Mouse (Mus musculus) spleen, adult 2 months (tissue): ENCODE measurements around the gene Shprh. TPM values are rescaled to one million over a fixed set of nuclear protein-coding genes. Genes with fewer than 3 reads are reported as not detected.
"Not testable (repeated sequence)": the region's sequence is repeated elsewhere in the genome, so short reads cannot be mapped to it uniquely, and the experiment has no call there.

Experiments
- DNase-seq, 2 experiments: peaks; one replicate each; pipeline versions ENCODE4 v3.0.0 to v3.0.0-alpha.2; 2012 to 2021; ENCODE audit warnings: low spot score in 2 of 2, low read depth in 1 of 2
- H3K27ac ChIP-seq: fragments of 200-500 bp; 2 replicates; pipeline ENCODE4 v1.5.1; 2012; ENCODE audit warnings: low read length, inconsistent platforms; ENCODE audit not compliant: insufficient read depth
- H3K27me3 ChIP-seq: fragments of 200-500 bp; 2 replicates; pipeline ENCODE4 v1.6.1; 2012; ENCODE audit warnings: mild to moderate bottlenecking, moderate library complexity, low read length, inconsistent platforms; ENCODE audit not compliant: control insufficient read depth, insufficient read depth
- H3K36me3 ChIP-seq: fragments of 200-500 bp; 2 replicates; pipeline ENCODE4 v1.6.1; 2012; ENCODE audit warnings: mild to moderate bottlenecking, low read length, inconsistent platforms; ENCODE audit not compliant: control insufficient read depth, insufficient read depth
- H3K4me1 ChIP-seq: fragments of 200-500 bp; 2 replicates; pipeline ENCODE4 v1.6.1; 2011; ENCODE audit warnings: inconsistent platforms; ENCODE audit not compliant: control insufficient read depth, insufficient read depth, insufficient read length
- H3K4me3 ChIP-seq: fragments of 200-500 bp; 2 replicates; pipeline ENCODE4 v1.5.1; 2011; ENCODE audit warnings: mild to moderate bottlenecking, inconsistent platforms; ENCODE audit not compliant: insufficient read depth, insufficient read length; ENCODE audit errors: extremely low read depth
- CTCF ChIP-seq: fragments of 200-500 bp; IDR thresholded peaks from 2 replicates; pipeline ENCODE4 v1.5.1; 2011; ENCODE audit warnings: mild to moderate bottlenecking, inconsistent platforms; ENCODE audit not compliant: insufficient read depth, insufficient read length, insufficient replicate concordance; ENCODE audit errors: extremely low read depth
- POLR2A ChIP-seq: fragments of 200-500 bp; IDR thresholded peaks from 2 replicates; pipeline ENCODE4 v1.6.1; 2011; ENCODE audit warnings: low read depth, low read length, inconsistent platforms
- WGBS: fragments of 180-500 bp; shearing (Covaris S2); methylation state at CpG from one replicate; pipeline ENCODE4 v1.1.7; 2018; 5-methylcytosine and 5-hydroxymethylcytosine counted together
- polyA plus RNA-seq: library from polyadenylated mRNA; depleted of rRNA; stranded (reverse); fragments of >200 nt; gene quantifications from 2 replicates; pipeline ENCODE4 v1.2.3, GENCODE M21; 2012; rRNA removed

Shprh gene
- polyA plus RNA-seq, 1 experiment: 1.6 TPM

GRCm38 (mm10) chr10:11233208-11233607 is 84.0 kb downstream of the Shprh start:
- H3K27ac ChIP-seq: no peak overlapping the region
- 71% methylated on average over 3 of the region's 3 CpGs for WGBS
- H3K27me3 ChIP-seq: no peaks in the 10 kb centered on the region
- no peak for DNase-seq
- no peaks in the 10 kb centered on the region for H3K4me1 ChIP-seq
- no peaks in the 10 kb centered on the region for H3K36me3 ChIP-seq
- H3K4me3 ChIP-seq: no peak overlapping the region
- no peak for TF ChIP-seq POLR2A
- no peak for TF ChIP-seq CTCF

- not testable (repeated sequence) for H3K36me3 ChIP-seq, DNase-seq, H3K4me1 ChIP-seq, H3K4me3 ChIP-seq, H3K27me3 ChIP-seq, H3K27ac ChIP-seq
- WGBS: 87% methylated on average over 3 of the region's 3 CpGs
Measured at GRCm38 (mm10) chr10:11242988-11243387, 93.8 kb downstream of the Shprh start.

GRCm38 (mm10) chr10:11248210-11248609 is 99.0 kb downstream of the Shprh start:
- no peaks in the 10 kb centered on the region for H3K4me1 ChIP-seq
- TF ChIP-seq POLR2A (no peak), CTCF (no peak)
- no peak overlapping the region for H3K27ac ChIP-seq
- no peak overlapping the region for H3K4me3 ChIP-seq
- no peak for DNase-seq
- 86% methylated on average over 3 of the region's 3 CpGs for WGBS
- H3K27me3 ChIP-seq: no peaks in the 10 kb centered on the region
- H3K36me3 ChIP-seq: no peaks in the 10 kb centered on the region

- Histone ChIP-seq H3K27me3 (no peaks in the 10 kb centered on the region), H3K36me3 (no peaks in the 10 kb centered on the region), H3K4me3 (no peak overlapping the region), H3K4me1 (no peaks in the 10 kb centered on the region), H3K27ac (no peak overlapping the region)
- TF ChIP-seq POLR2A: no peak
- TF ChIP-seq CTCF: no peak
- DNase-seq: no peak
- WGBS: 73% methylated on average over 2 of the region's 2 CpGs
Measured at GRCm38 (mm10) chr10:11250247-11250997, 101.2 kb downstream of the Shprh start.

- not testable (repeated sequence) for H3K4me1 ChIP-seq, H3K27me3 ChIP-seq, H3K36me3 ChIP-seq, DNase-seq, H3K27ac ChIP-seq, H3K4me3 ChIP-seq
- WGBS: 81% methylated on average over 4 of the region's 4 CpGs
Measured at GRCm38 (mm10) chr10:11253581-11253980, 104.4 kb downstream of the Shprh start.

- H3K4me1 ChIP-seq: no peaks in the 10 kb centered on the region
- no peak overlapping the region for H3K4me3 ChIP-seq
- no peak for DNase-seq
- H3K27me3 ChIP-seq: no peaks in the 10 kb centered on the region
- TF ChIP-seq CTCF: no peak
- TF ChIP-seq POLR2A: no peak
- H3K36me3 ChIP-seq: no peaks in the 10 kb centered on the region
- no peak overlapping the region for H3K27ac ChIP-seq
Measured at GRCm38 (mm10) chr10:11260119-11260518, 110.9 kb downstream of the Shprh start.

- H3K36me3 ChIP-seq, DNase-seq, H3K4me3 ChIP-seq, H3K4me1 ChIP-seq, H3K27ac ChIP-seq, H3K27me3 ChIP-seq: not testable (repeated sequence)
- WGBS: 72% methylated on average over 2 of the region's 2 CpGs
Measured at GRCm38 (mm10) chr10:11262292-11262691, 113.1 kb downstream of the Shprh start.

GRCm38 (mm10) chr10:11263795-11264194 is 114.6 kb downstream of the Shprh start:
- DNase-seq, H3K4me3 ChIP-seq, H3K27me3 ChIP-seq, H3K4me1 ChIP-seq, H3K36me3 ChIP-seq, H3K27ac ChIP-seq: not testable (repeated sequence)
- 85% methylated on average over 2 of the region's 2 CpGs for WGBS

Other genes with a start within 250 kb of the Shprh start
- gene Grm1, start 67.1 kb upstream of the Shprh start, polyA plus RNA-seq: 0.12 TPM in 1 of 2 replicates, not detected in the other
- 1.5 and 2.6 TPM in 2 replicates for gene Fbxo30, start 131.9 kb downstream of the Shprh start, polyA plus RNA-seq
- gene Epm2a, start 194.0 kb downstream of the Shprh start, polyA plus RNA-seq: 3.5 and 9.6 TPM in 2 replicates